Mouse (Mus musculus) effector memory CD4-positive, alpha-beta T cell, adult 7 months (primary cell): ENCODE measurements around the gene Usp13. TPM values are rescaled to one million over a fixed set of nuclear protein-coding genes. Genes with fewer than 3 reads are reported as not detected.

Source experiments
- polyA plus RNA-seq: library from polyadenylated mRNA; unstranded; fragments of 100-300 nt; shearing (Covaris generic); gene quantifications from one replicate; pipeline ENCODE4 v1.2.1, GENCODE M21; 2017

Gene Usp13
- 0.22 TPM for polyA plus RNA-seq

DNA sequence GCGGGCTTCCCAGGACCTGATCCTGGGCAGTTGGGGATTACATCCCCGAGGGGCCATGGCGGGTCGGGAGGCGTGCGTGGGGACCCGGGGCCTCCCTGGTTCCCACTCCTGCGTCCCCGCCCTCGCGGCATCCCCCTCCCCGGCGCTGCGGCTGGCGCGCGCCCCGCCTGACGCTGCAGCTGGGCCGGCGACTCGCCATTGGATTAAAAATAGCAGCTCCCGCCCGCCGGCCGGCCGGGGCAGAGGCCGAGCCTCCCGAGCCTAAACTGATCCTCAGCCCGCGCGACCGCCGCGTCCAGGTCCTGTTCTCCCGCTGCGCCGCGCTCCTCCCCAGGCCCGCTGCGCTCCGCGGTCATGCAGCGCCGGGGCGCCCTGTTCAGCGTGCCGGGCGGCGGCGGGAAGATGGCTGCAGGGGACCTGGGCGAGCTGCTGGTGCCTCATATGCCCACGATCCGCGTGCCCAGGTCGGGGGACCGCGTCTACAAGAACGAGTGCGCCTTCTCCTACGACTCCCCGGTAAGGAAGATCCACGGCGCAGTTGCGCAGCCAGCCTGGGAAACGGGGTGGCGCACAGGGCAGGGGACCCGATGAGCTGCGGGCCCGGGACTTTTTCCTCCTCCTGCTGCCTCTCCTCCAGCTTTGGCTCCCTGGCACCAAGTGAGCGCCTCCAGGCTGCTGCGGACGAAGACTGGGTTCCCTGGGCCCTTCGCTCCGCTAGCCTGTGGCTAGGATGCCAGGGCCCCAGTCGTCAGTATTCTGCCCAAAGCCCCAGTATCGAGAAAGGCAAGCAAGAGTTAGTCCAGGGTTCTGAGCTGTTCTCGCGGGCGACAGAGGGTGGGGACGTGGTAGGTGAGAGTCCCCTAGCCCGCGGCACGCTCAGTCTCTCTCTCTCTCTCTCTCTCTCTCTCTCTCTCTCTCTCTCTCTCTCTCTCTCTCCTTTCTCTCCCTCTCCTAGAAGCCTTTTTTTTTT, at the start of gene Usp13:
Gene Usp13, plus strand, starts transcription at position 190 of the 970 bp plus-strand sequence.

Other genes with a start within 250 kb of the Usp13 start
- gene Gnb4, start 201.0 kb upstream of the Usp13 start, polyA plus RNA-seq, result 1.3 TPM
- 78.7 TPM for gene Actl6a, start 111.2 kb upstream of the Usp13 start, polyA plus RNA-seq
- 113 TPM for gene Ndufb5, start 80.6 kb upstream of the Usp13 start, polyA plus RNA-seq
- gene Mrpl47, start 79.9 kb upstream of the Usp13 start, polyA plus RNA-seq, result 21.4 TPM